Mouse (Mus musculus) cerebellum, adult 2 months (tissue): ENCODE measurements around the gene Trim8.

Experiments used
- CTCF ChIP-seq: fragments of 200-500 bp; IDR thresholded peaks from 2 replicates; pipeline ENCODE4 v1.5.1; 2011; ENCODE audit warnings: low read depth, mild to moderate bottlenecking, control low read depth, low read length, moderate library complexity, borderline replicate concordance; ENCODE audit not compliant: insufficient read depth
- POLR2A ChIP-seq: fragments of 200-500 bp; IDR thresholded peaks from 2 replicates; pipeline ENCODE4 v1.6.1; 2011; ENCODE audit warnings: low read length, control low read depth, borderline replicate concordance; ENCODE audit not compliant: insufficient read depth

- no peak for TF ChIP-seq CTCF
- TF ChIP-seq POLR2A: no peak
Observed at GRCm38 (mm10) chr19:46452916-46453315, 48.6 kb upstream of the Trim8 start.
